Mouse (Mus musculus) CD4-positive, CD25-positive, alpha-beta regulatory T cell, adult 4 months (primary cell): ENCODE data around the gene Tspan32. TPM values are rescaled to one million over a fixed set of nuclear protein-coding genes. Genes with fewer than 3 reads are reported as not detected.

Experiments used
- ATAC-seq: one replicate; pipeline ENCODE4 v1.8.0; 2017
- polyA plus RNA-seq, 2 experiments: library from polyadenylated mRNA; unstranded; fragments of 100-300 nt; shearing (Covaris generic); gene quantifications; one replicate each; pipeline ENCODE4 v1.2.1; 2017

The Tspan32 gene
- polyA plus RNA-seq, 2 experiments from 2014 or later: 672 to 754 TPM

- ATAC-seq: no peak
Measured at GRCm38 (mm10) chr7:143055499-143056186, 50.8 kb downstream of the Tspan32 start.

- no peak for ATAC-seq
Measured at GRCm38 (mm10) chr7:143057023-143057422, 52.2 kb downstream of the Tspan32 start.

- ATAC-seq: no peak
Measured at GRCm38 (mm10) chr7:143057667-143058220, 52.9 kb downstream of the Tspan32 start.

GRCm38 (mm10) chr7:143058221-143058697, 53.4 kb downstream of the Tspan32 start:
- no peak for ATAC-seq

GRCm38 (mm10) chr7:143059202-143059870, 54.5 kb downstream of the Tspan32 start:
- ATAC-seq: no peak

GRCm38 (mm10) chr7:143062704-143063103, 57.9 kb downstream of the Tspan32 start:
- ATAC-seq: no peak

- ATAC-seq: no peak
Measured at GRCm38 (mm10) chr7:143064226-143064625, 59.4 kb downstream of the Tspan32 start.

GRCm38 (mm10) chr7:143065692-143066091, 60.8 kb downstream of the Tspan32 start:
- no peak for ATAC-seq

GRCm38 (mm10) chr7:143067469-143067868, 62.6 kb downstream of the Tspan32 start:
- no peak for ATAC-seq

- ATAC-seq: no peak
Measured at GRCm38 (mm10) chr7:143067897-143068296, 63.1 kb downstream of the Tspan32 start.

GRCm38 (mm10) chr7:143068316-143068881, 63.6 kb downstream of the Tspan32 start:
- ATAC-seq: no peak

GRCm38 (mm10) chr7:143068882-143069591, 64.2 kb downstream of the Tspan32 start, which contains the start of gene Tssc4:
Tssc4 (plus strand) TSS chr7:143069249.
- peak; percentile 94 for ATAC-seq

Other genes starting within 250 kb of the Tspan32 start
- not detected for gene Th, start 73.9 kb upstream of the Tspan32 start, polyA plus RNA-seq
- gene Ascl2, start 35.8 kb upstream of the Tspan32 start, polyA plus RNA-seq: 1 to 10 TPM in 1 of 2 experiments, under 1 TPM in 1; 0.66 to 1.7 TPM
- gene Cd81, start 47.7 kb downstream of the Tspan32 start, polyA plus RNA-seq: 100 to 1,000 TPM; 290 to 354 TPM
- 10 to 100 TPM; 34.8 to 52.8 TPM for gene Tssc4, start 64.2 kb downstream of the Tspan32 start, polyA plus RNA-seq
- not detected for gene Trpm5, start 89.6 kb downstream of the Tspan32 start, polyA plus RNA-seq
- not detected for gene Kcnq1, start 101.3 kb downstream of the Tspan32 start, polyA plus RNA-seq